Mouse (Mus musculus) CD4-positive helper T cell, adult 2 months (primary cell): Measurements from ENCODE around the gene Muc1.
A peak's percentile ranks its signal among the peaks of the same experiment; 100 is the strongest.

Experiments
- DNase-seq: peaks from one replicate; pipeline ENCODE4 v3.0.0-alpha.2; 2012; ENCODE audit warnings: low read depth, missing footprints, low spot score

Gene Muc1

GRCm38 (mm10) chr3:89228836-89229235, at the start of gene Muc1:
Gene Muc1, plus strand, starts transcription at chr3:89229057.
- DNase-seq: peak; percentile 22

- no peak for DNase-seq
These were observed 46.9 kb upstream of the Muc1 start for GRCm38 (mm10) chr3:89181749-89182500.

GRCm38 (mm10) chr3:89182531-89183057, 46.3 kb upstream of the Muc1 start:
- peak; percentile 64 for DNase-seq

- peak; percentile 77 for DNase-seq
These were observed 45.5 kb upstream of the Muc1 start, which contains the start of gene Fam189b for GRCm38 (mm10) chr3:89183058-89183958. Gene Fam189b, plus strand, starts transcription at chr3:89183143.

- DNase-seq: no peak
These were observed 44.9 kb upstream of the Muc1 start for GRCm38 (mm10) chr3:89183959-89184315.

- peak; percentile 33 for DNase-seq
These were observed 41.7 kb upstream of the Muc1 start for GRCm38 (mm10) chr3:89187197-89187596.

- peak; percentile 76 for DNase-seq
These were observed 41.0 kb upstream of the Muc1 start for GRCm38 (mm10) chr3:89187690-89188477.

- DNase-seq: peak; percentile 73
These were observed 40.4 kb upstream of the Muc1 start for GRCm38 (mm10) chr3:89188478-89188875.

- DNase-seq: peak; percentile 81
These were observed 38.4 kb upstream of the Muc1 start for GRCm38 (mm10) chr3:89190436-89190835.

GRCm38 (mm10) chr3:89193351-89193750, 35.5 kb upstream of the Muc1 start:
- no peak for DNase-seq

GRCm38 (mm10) chr3:89193853-89194252, 35.0 kb upstream of the Muc1 start:
- DNase-seq: peak; percentile 72

GRCm38 (mm10) chr3:89195979-89196877, 32.6 kb upstream of the Muc1 start:
- peak; percentile 93 for DNase-seq

GRCm38 (mm10) chr3:89199839-89200238, 29.0 kb upstream of the Muc1 start:
- DNase-seq: no peak

- DNase-seq: peak; percentile 90
These were observed 26.4 kb upstream of the Muc1 start, which contains the start of gene Gba for GRCm38 (mm10) chr3:89202253-89203141. Gene Gba, plus strand, starts transcription at chr3:89202928.

GRCm38 (mm10) chr3:89203142-89203514, 25.7 kb upstream of the Muc1 start:
- no peak for DNase-seq

- no peak for DNase-seq
These were observed 22.8 kb upstream of the Muc1 start for GRCm38 (mm10) chr3:89206079-89206478.

- DNase-seq: no peak
These were observed 22.2 kb upstream of the Muc1 start for GRCm38 (mm10) chr3:89206695-89207094.

- DNase-seq: no peak
These were observed 20.7 kb upstream of the Muc1 start for GRCm38 (mm10) chr3:89208075-89208657.

- DNase-seq: no peak
These were observed 20.1 kb upstream of the Muc1 start for GRCm38 (mm10) chr3:89208736-89209135.
